Mouse (Mus musculus) heart, embryonic 12.5 days (tissue): Measurements from ENCODE around the gene Unk. TPM values are rescaled to one million over a fixed set of nuclear protein-coding genes. Genes with fewer than 3 reads are reported as not detected.
"Not testable (repeated sequence)": the region's sequence is repeated elsewhere in the genome, so short reads cannot be mapped to it uniquely, and the experiment has no call there.

Source experiments
- ATAC-seq: fragments of 200-750 bp; cut with Nextera tagmentation; 2 replicates; pipeline ENCODE4 v1.8.0; 2017; ENCODE audit warnings: moderate TSS enrichment, moderate library complexity; ENCODE audit not compliant: insufficient number of reproducible peaks, low FRiP score
- H3K27ac ChIP-seq: fragments of 300-500 bp; sonication (generic); 2 replicates; pipeline ENCODE4 v1.5.1; 2016; ENCODE audit warnings: mild to moderate bottlenecking, moderate library complexity; ENCODE audit not compliant: poor library complexity, severe bottlenecking
- H3K27me3 ChIP-seq: fragments of 300-500 bp; sonication (generic); replicated peaks from 2 replicates; pipeline ENCODE4 v1.6.1; 2016; ENCODE audit warnings: mild to moderate bottlenecking, moderate library complexity
- H3K36me3 ChIP-seq: fragments of 300-500 bp; sonication (generic); 2 replicates; pipeline ENCODE4 v1.6.1; 2016; ENCODE audit warnings: mild to moderate bottlenecking, moderate library complexity
- H3K4me1 ChIP-seq: fragments of 300-500 bp; sonication (generic); replicated peaks from 2 replicates; pipeline ENCODE4 v1.6.1; 2016; ENCODE audit warnings: mild to moderate bottlenecking
- H3K4me2 ChIP-seq: fragments of 300-500 bp; sonication (generic); 2 replicates; pipeline ENCODE4 v1.6.1; 2016; ENCODE audit warnings: mild to moderate bottlenecking, moderate library complexity
- H3K4me3 ChIP-seq: fragments of 300-500 bp; sonication (generic); 2 replicates; pipeline ENCODE4 v1.5.1; 2016; ENCODE audit warnings: mild to moderate bottlenecking
- H3K9ac ChIP-seq: fragments of 300-500 bp; sonication (generic); 2 replicates; pipeline ENCODE4 v1.6.1; 2016; ENCODE audit warnings: mild to moderate bottlenecking, moderate library complexity
- H3K9me3 ChIP-seq: fragments of 300-500 bp; sonication (generic); replicated peaks from 2 replicates; pipeline ENCODE4 v1.6.1; 2016; ENCODE audit warnings: mild to moderate bottlenecking, moderate library complexity
- WGBS: fragments of 180-500 bp; shearing (Covaris S2); methylation state at CpG from one replicate; pipeline ENCODE4 v1.1.7; 2016; 5-methylcytosine and 5-hydroxymethylcytosine counted together
- polyA plus RNA-seq: library from polyadenylated mRNA; unstranded; fragments of >200 nt; fragmentation: Nextera tagmentation; extraction: Ambion mirVana; gene quantifications from 2 replicates; pipeline ENCODE4 v1.2.1, GENCODE M21; 2016

Gene Unk
- polyA plus RNA-seq, 1 experiment from 2014 or later: 31.8 TPM

- ATAC-seq: no peak
- no peaks in the 10 kb centered on the region for H3K27me3 ChIP-seq
- H3K4me2 ChIP-seq: no peak overlapping the region
- no peak overlapping the region for H3K27ac ChIP-seq
- no peaks in the 10 kb centered on the region for H3K9me3 ChIP-seq
- no peak overlapping the region for H3K4me3 ChIP-seq
- 75% methylated on average over 5 of the region's 5 CpGs for WGBS
- no peak overlapping the region for H3K9ac ChIP-seq
- peaks cover 17% of the 10 kb centered on the region for H3K4me1 ChIP-seq
- peaks cover 39% of the 10 kb centered on the region for H3K36me3 ChIP-seq
These were observed 19.2 kb upstream of the Unk start for GRCm38 (mm10) chr11:116010948-116011347.

DNA sequence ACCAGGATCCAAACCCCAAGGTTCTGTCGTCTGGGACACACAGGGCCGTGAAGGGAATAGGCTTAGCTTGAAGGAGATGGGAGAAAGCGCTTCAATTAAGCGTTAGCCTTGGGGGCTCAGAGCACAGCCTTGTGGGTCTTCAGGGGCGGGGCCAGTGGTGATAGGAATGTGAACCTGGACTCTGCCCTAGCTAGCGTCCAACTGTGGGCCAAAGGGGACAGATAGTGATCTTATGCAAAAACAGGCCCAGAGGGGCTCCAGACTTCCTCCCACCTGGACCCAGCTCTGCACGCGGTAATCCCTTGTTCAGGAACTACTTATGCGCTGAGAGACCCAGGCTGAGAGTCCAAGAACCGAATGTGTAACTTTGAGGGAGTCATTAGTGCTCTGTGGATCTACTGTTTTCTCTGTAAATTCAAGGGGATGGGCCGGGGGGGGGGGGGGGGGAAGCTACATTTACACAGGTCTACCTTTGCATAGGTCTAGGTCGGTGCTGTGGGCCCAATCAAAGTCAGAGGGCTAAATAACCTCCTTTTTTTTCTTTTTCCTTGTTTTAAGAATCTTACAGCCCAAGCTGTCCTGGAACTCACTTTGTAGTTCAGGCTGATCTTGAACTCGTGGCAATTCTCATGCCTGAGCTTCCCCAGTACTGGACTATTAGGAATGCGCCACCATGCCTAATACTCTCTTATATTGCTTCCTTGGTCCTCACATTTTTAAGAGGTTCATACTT lies 18.4 kb upstream of the Unk start:
- Histone ChIP-seq H3K36me3 (peaks cover 38% of the 10 kb centered on the region), H3K27ac (peak overlapping the region; percentile 91), H3K4me1 (peaks cover 15% of the 10 kb centered on the region), H3K9me3 (no peaks in the 10 kb centered on the region), H3K4me2 (peak overlapping the region; percentile 83), H3K4me3 (peak overlapping the region; percentile 77), H3K27me3 (no peaks in the 10 kb centered on the region), H3K9ac (peak overlapping the region; percentile 89)
- no peak for ATAC-seq
- 26% methylated on average over 14 of the region's 14 CpGs for WGBS

GRCm38 (mm10) chr11:116012262-116012947 lies 17.7 kb upstream of the Unk start, which contains the start of gene Galk1:
Galk1 (minus strand) TSS chr11:116012719.
- WGBS: under 1% methylated on average over 55 of the region's 55 CpGs
- H3K9ac ChIP-seq: peak within 1 kb of the TSS; percentile 89
- ATAC-seq: peak; percentile 94
- peaks cover 30% of the 10 kb centered on the region for H3K36me3 ChIP-seq
- peak within 1 kb of the TSS; percentile 83 for H3K4me2 ChIP-seq
- H3K27ac ChIP-seq: peak within 1 kb of the TSS; percentile 91
- H3K4me1 ChIP-seq: peaks cover 15% of the 10 kb centered on the region
- no peaks in the 10 kb centered on the region for H3K27me3 ChIP-seq
- peak within 1 kb of the TSS; percentile 77 for H3K4me3 ChIP-seq
- H3K9me3 ChIP-seq: no peaks in the 10 kb centered on the region

DNA sequence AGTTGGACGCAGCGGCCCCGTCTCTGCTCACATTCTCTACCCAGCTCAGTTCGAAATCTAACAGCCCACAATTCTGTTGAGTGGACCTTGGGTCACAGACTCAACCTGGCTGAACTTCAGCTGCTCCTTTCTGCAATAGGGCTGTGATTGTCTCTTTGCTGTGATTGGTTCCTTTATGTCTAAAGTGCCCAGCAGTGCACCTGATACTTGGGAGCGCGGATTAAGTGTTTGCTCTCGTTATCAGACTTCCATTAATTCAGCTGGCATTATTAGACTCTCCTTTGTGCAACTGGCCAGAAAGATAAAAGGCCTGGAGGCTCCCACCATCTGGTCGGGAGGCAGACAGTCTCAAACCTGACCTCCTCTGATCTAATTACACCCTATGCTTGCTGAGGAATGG lies 15.3 kb upstream of the Unk start:
- H3K27me3 ChIP-seq: no peaks in the 10 kb centered on the region
- H3K36me3 ChIP-seq: peaks cover 7% of the 10 kb centered on the region
- no peak overlapping the region for H3K4me2 ChIP-seq
- no peaks in the 10 kb centered on the region for H3K9me3 ChIP-seq
- no peak overlapping the region for H3K9ac ChIP-seq
- no peak overlapping the region for H3K27ac ChIP-seq
- H3K4me3 ChIP-seq: no peak overlapping the region
- ATAC-seq: no peak
- peaks cover 15% of the 10 kb centered on the region for H3K4me1 ChIP-seq
- 69% methylated on average over 8 of the region's 8 CpGs for WGBS

DNA sequence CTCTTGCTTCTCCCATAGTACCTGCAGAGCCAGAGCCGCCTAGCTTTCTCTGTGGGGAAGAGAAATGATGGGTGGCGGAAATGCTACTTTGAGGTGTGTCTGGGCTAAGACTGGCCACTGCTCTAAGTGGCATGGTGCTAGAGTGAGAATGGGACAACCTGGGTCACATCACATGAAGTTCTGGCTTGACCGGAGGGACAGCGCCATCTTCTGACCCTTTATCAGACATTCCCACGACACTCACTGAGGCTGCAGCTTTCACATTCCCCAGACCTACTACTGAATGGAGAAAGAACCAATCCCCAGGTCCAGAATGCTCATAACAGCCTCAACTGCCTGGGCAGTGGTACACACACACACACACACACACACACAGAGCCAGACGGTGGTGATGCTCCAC lies 12.0 kb upstream of the Unk start:
- H3K9ac ChIP-seq: no peak overlapping the region
- H3K9me3 ChIP-seq: no peaks in the 10 kb centered on the region
- WGBS: 24% methylated on average over 6 of the region's 6 CpGs

DNA sequence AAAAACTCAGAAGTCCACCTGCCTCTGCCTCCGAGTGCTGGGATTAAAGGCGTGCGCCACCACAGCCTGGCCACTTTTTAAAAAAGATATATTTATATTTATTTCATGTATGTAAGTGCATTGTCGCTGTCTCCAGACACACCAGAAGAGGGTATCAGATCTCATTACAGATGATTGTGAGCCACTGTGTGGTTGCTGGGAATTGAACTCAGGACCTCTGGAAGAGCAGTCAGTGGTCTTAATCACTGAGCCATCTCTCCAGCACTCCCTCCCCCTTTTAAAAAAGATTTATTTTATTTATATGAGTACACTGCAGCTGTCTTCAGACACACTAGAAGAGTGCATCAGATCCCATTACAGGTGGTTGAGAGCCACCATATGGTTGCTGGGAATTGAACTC lies 11.3 kb upstream of the Unk start:
- not testable (repeated sequence) for H3K27me3 ChIP-seq, H3K4me3 ChIP-seq, H3K9ac ChIP-seq, ATAC-seq, H3K27ac ChIP-seq, H3K4me1 ChIP-seq, H3K4me2 ChIP-seq, H3K9me3 ChIP-seq
- WGBS: 92% methylated on average over 4 of the region's 4 CpGs
- peaks cover 18% of the 10 kb centered on the region for H3K36me3 ChIP-seq

More for the DNA sequence above, 12.0 kb upstream of the Unk start:
- ATAC-seq: no peak
- Histone ChIP-seq H3K27ac (no peak overlapping the region), H3K4me1 (peaks cover 2% of the 10 kb centered on the region), H3K4me3 (no peak overlapping the region), H3K36me3 (peaks cover 14% of the 10 kb centered on the region), H3K4me2 (no peak overlapping the region), H3K27me3 (no peaks in the 10 kb centered on the region)

DNA sequence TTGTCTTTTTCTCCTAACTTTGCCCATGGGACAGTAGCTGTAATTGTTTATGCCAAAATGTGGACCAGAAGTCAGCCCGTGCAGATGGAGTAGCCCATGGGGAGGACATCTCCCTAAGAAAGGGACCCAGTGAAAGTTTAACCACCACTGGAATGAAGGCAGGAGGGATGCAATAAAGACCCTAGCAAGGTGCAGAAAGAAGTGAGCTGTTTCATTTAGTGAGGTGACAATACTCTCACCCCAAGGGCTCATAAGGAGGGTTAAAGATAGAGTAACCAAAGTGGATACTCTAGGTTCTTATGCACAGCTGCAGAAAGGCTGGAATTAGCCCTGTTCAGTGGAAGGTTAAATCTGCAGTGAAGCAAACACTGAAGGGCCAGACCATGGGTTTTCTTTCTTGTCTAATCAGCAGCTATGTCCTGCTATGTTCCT lies 10.7 kb upstream of the Unk start:
- H3K36me3 ChIP-seq: peaks cover 18% of the 10 kb centered on the region
- WGBS: 63% methylated on average over 1 of the region's 1 CpGs

DNA sequence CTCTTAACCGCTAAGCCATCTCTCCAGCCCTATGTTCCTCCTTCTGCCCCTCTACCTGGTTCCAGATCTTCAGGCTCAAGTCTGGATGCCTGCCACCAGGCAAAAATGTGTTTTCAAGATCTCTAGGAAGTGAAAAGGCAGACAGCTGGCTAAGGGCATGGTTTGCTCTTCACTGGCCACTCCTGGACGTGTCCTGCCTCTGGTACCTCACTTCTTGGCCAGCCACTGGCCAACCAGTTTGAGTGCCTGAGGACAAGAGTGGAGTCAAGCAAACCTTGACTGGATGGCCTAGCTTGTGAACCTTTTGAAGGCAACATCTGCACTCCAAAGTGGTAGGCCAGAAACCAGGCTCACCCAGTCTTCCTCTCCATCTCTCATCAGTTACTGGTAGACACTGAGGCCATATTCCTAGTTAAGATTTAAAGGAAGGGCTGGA lies 10.1 kb upstream of the Unk start:
- Histone ChIP-seq H3K27ac (no peak overlapping the region), H3K36me3 (peaks cover 18% of the 10 kb centered on the region), H3K4me3 (no peak overlapping the region), H3K4me2 (no peak overlapping the region), H3K9me3 (no peaks in the 10 kb centered on the region), H3K4me1 (no peaks in the 10 kb centered on the region), H3K9ac (no peak overlapping the region), H3K27me3 (no peaks in the 10 kb centered on the region)
- WGBS: 67% methylated on average over 2 of the region's 2 CpGs
- no peak for ATAC-seq

More for the DNA sequence above, 10.7 kb upstream of the Unk start:
- H3K4me1 ChIP-seq: no peaks in the 10 kb centered on the region
- H3K27ac ChIP-seq: no peak overlapping the region
- no peak overlapping the region for H3K4me3 ChIP-seq
- no peaks in the 10 kb centered on the region for H3K9me3 ChIP-seq
- no peak overlapping the region for H3K4me2 ChIP-seq
- no peaks in the 10 kb centered on the region for H3K27me3 ChIP-seq
- H3K9ac ChIP-seq: no peak overlapping the region
- ATAC-seq: no peak

- Histone ChIP-seq H3K27me3 (no peaks in the 10 kb centered on the region), H3K36me3 (peaks cover 18% of the 10 kb centered on the region), H3K4me1 (no peaks in the 10 kb centered on the region), H3K4me3 (no peak overlapping the region), H3K9me3 (no peaks in the 10 kb centered on the region), H3K9ac (no peak overlapping the region), H3K27ac (no peak overlapping the region), H3K4me2 (no peak overlapping the region)
- 37% methylated on average over 1 of the region's 1 CpGs for WGBS
- no peak for ATAC-seq
These were observed 9.6 kb upstream of the Unk start for GRCm38 (mm10) chr11:116020519-116020922.

GRCm38 (mm10) chr11:116021328-116022220 lies 8.5 kb upstream of the Unk start:
- H3K36me3 ChIP-seq: peaks cover 18% of the 10 kb centered on the region
- H3K9me3 ChIP-seq: no peaks in the 10 kb centered on the region
- H3K27me3 ChIP-seq: no peaks in the 10 kb centered on the region
- no peak overlapping the region for H3K9ac ChIP-seq
- H3K27ac ChIP-seq: no peak overlapping the region
- no peaks in the 10 kb centered on the region for H3K4me1 ChIP-seq
- no peak overlapping the region for H3K4me2 ChIP-seq
- 74% methylated on average over 6 of the region's 6 CpGs for WGBS
- 0 out of 2 replicates have a peak overlapping the region, but pooled peaks have one; percentile 8 for H3K4me3 ChIP-seq
- no peak for ATAC-seq
